Mouse (Mus musculus): ENCODE results near the gene Adam8. TPM values are rescaled to one million over a fixed set of nuclear protein-coding genes. Genes with fewer than 3 reads are reported as not detected.

Gene Adam8
- polyA plus RNA-seq (2015; fragmentation: Nextera tagmentation; extraction: Ambion mirVana) = 8.6 and 11.5 TPM in 2 replicates

GRCm38 (mm10) chr7:139992406-139992805, at the start of gene Adam8:
Adam8 (minus strand) TSS chr7:139992562.

GRCm38 (mm10) chr7:140036281-140037170, 44.2 kb upstream of the Adam8 start, which contains the start of the genes Zfp511 and Tubgcp2:
Zfp511 (plus strand) TSS chr7:140036391.
Tubgcp2 (minus strand) TSS chr7:140036669.

GRCm38 (mm10) chr7:139978278-139978892, 14.0 kb downstream of the Adam8 start, which contains the start of gene 6430531B16Rik:
6430531B16Rik (minus strand) TSS chr7:139978755.

GRCm38 (mm10) chr7:139943674-139944281, 48.6 kb downstream of the Adam8 start, which contains the start of gene Utf1:
Utf1 (plus strand) TSS chr7:139943789.

MicroRNAs within 50 kb of the gene (microRNA counts, 519-probe panel; counts per million panel counts)
- microRNA mmu-miR-202-3p (88.3 counts per million), microRNA mmu-miR-202-5p (88.3 counts per million)

Other genes starting within 250 kb of the Adam8 start
- 0.40 and 1.5 TPM in 2 replicates for gene Adgra1, start 158.4 kb downstream of the Adam8 start, polyA plus RNA-seq (2015; fragmentation: Nextera tagmentation; extraction: Ambion mirVana)
- not detected in 2 replicates for gene Kndc1, start 97.9 kb downstream of the Adam8 start, polyA plus RNA-seq (2015; fragmentation: Nextera tagmentation; extraction: Ambion mirVana)
- gene Utf1, start 48.8 kb downstream of the Adam8 start, polyA plus RNA-seq (2015; fragmentation: Nextera tagmentation; extraction: Ambion mirVana) = not detected in 2 replicates
- gene 6430531B16Rik, start 13.8 kb downstream of the Adam8 start, polyA plus RNA-seq (2015; fragmentation: Nextera tagmentation; extraction: Ambion mirVana) = 0.57 and 0.61 TPM in 2 replicates
- gene Zfp511, start 43.8 kb upstream of the Adam8 start, polyA plus RNA-seq (2015; fragmentation: Nextera tagmentation; extraction: Ambion mirVana) = 21.9 and 22.6 TPM in 2 replicates
- gene Tubgcp2, start 44.1 kb upstream of the Adam8 start, polyA plus RNA-seq (2015; fragmentation: Nextera tagmentation; extraction: Ambion mirVana) = 28.0 TPM in 2 replicates
- gene Msx3, start 56.5 kb upstream of the Adam8 start, polyA plus RNA-seq (2015; fragmentation: Nextera tagmentation; extraction: Ambion mirVana) = not detected in 2 replicates
- 0.23 and 0.30 TPM in 2 replicates for gene Caly, start 90.0 kb upstream of the Adam8 start, polyA plus RNA-seq (2015; fragmentation: Nextera tagmentation; extraction: Ambion mirVana)
- not detected in 2 replicates for gene Prap1, start 100.8 kb upstream of the Adam8 start, polyA plus RNA-seq (2015; fragmentation: Nextera tagmentation; extraction: Ambion mirVana)
- 9.7 and 10.0 TPM in 2 replicates for gene Fuom, start 109.9 kb upstream of the Adam8 start, polyA plus RNA-seq (2015; fragmentation: Nextera tagmentation; extraction: Ambion mirVana)
- 14.4 and 15.9 TPM in 2 replicates for gene Paox, start 123.2 kb upstream of the Adam8 start, polyA plus RNA-seq (2015; fragmentation: Nextera tagmentation; extraction: Ambion mirVana)
- gene Echs1, start 123.9 kb upstream of the Adam8 start, polyA plus RNA-seq (2015; fragmentation: Nextera tagmentation; extraction: Ambion mirVana) = 45.9 and 53.3 TPM in 2 replicates
- gene Mtg1, start 145.0 kb upstream of the Adam8 start, polyA plus RNA-seq (2015; fragmentation: Nextera tagmentation; extraction: Ambion mirVana) = 16.9 and 18.4 TPM in 2 replicates
- 0.04 TPM in 1 of 2 replicates, not detected in the other for gene Sprn, start 162.3 kb upstream of the Adam8 start, polyA plus RNA-seq (2015; fragmentation: Nextera tagmentation; extraction: Ambion mirVana)
- not detected in 2 replicates for gene Olfr522, start 172.2 kb upstream of the Adam8 start, polyA plus RNA-seq (2015; fragmentation: Nextera tagmentation; extraction: Ambion mirVana)
- gene Olfr523, start 180.7 kb upstream of the Adam8 start, polyA plus RNA-seq (2015; fragmentation: Nextera tagmentation; extraction: Ambion mirVana) = not detected in 2 replicates
- gene Olfr524, start 213.4 kb upstream of the Adam8 start, polyA plus RNA-seq (2015; fragmentation: Nextera tagmentation; extraction: Ambion mirVana) = not detected in 2 replicates
- 0.65 and 1.1 TPM in 2 replicates for gene Cd163l1, start 225.7 kb upstream of the Adam8 start, polyA plus RNA-seq (2015; fragmentation: Nextera tagmentation; extraction: Ambion mirVana)

Data from spleen, postnatal 0 days (tissue).